Mouse (Mus musculus): ENCODE measurements at regions not wholly inside any gene's neighbourhood (a gene's known extent, or its start where the extent isn't known, plus 50 kb on each side); places are given as distances from the start of the nearest gene placed in this dataset.

GRCm38 (mm10) chr11:19847910-19848309, 76.3 kb upstream of the Spred2 start:
- no peak for TF ChIP-seq CTCF (IDR thresholded peaks at IDR 0.05; ENCODE audit: low read depth, low read length)
- TF ChIP-seq POLR2A (IDR thresholded peaks at IDR 0.05; ENCODE audit: insufficient read depth, low read length) = peak; percentile 67
